Mouse (Mus musculus) MEL (cell line): ENCODE measurements around the gene Atf3. TPM values are rescaled to one million over a fixed set of nuclear protein-coding genes. Genes with fewer than 3 reads are reported as not detected.

Source experiments
- DNase-seq: peaks from one replicate; pipeline ENCODE4 v3.0.0; 2011; ENCODE audit warnings: low read depth, low spot score
- H3K27ac ChIP-seq: 2 replicates; pipeline ENCODE4 v1.5.1; 2012; ENCODE audit warnings: low read depth, mild to moderate bottlenecking, control low read depth, low read length, moderate library complexity; ENCODE audit not compliant: control insufficient read depth
- H3K27me3 ChIP-seq, 2 experiments: fragments of 150-350 bp in 1 of 2; sonication (generic) in 1 of 2; 2 replicates each; pipeline ENCODE4 v1.6.1; 2012; ENCODE audit warnings: low read length in 2 of 2, mild to moderate bottlenecking in 2 of 2, improper control_type of control experiment in 1 of 2, moderate library complexity in 1 of 2; ENCODE audit not compliant: insufficient read depth in 2 of 2, control insufficient read depth in 1 of 2
- H3K36me3 ChIP-seq, 2 experiments: 2 replicates each; pipeline ENCODE4 v1.6.1; 2012 to 2014; ENCODE audit warnings: low read length in 2 of 2, improper control_type of control experiment in 1 of 2, inconsistent platforms in 1 of 2, mild to moderate bottlenecking in 1 of 2; ENCODE audit not compliant: insufficient read depth in 2 of 2, control insufficient read depth in 1 of 2
- H3K4me1 ChIP-seq, 2 experiments: fragments of 150-350 bp in 1 of 2; sonication (generic) in 1 of 2; 2 replicates each; pipeline ENCODE4 v1.6.1; 2012; ENCODE audit warnings: low read length in 2 of 2, improper control_type of control experiment in 1 of 2, mild to moderate bottlenecking in 1 of 2; ENCODE audit not compliant: insufficient read depth in 2 of 2, control insufficient read depth in 1 of 2
- H3K4me3 ChIP-seq, 2 experiments: fragments of 150-350 bp in 1 of 2; sonication (generic) in 1 of 2; 2 replicates each; pipeline ENCODE4 v1.5.1; 2012; ENCODE audit warnings: low read depth in 2 of 2, low read length in 2 of 2, mild to moderate bottlenecking in 2 of 2, moderate library complexity in 2 of 2, control low read depth in 1 of 2, improper control_type of control experiment in 1 of 2; ENCODE audit not compliant: control insufficient read depth in 1 of 2, insufficient read depth in 1 of 2
- H3K79me2 ChIP-seq: 2 replicates; pipeline ENCODE4 v1.6.1; 2012; ENCODE audit warnings: mild to moderate bottlenecking, low read length, moderate library complexity; ENCODE audit not compliant: control insufficient read depth, poor library complexity, insufficient read depth
- H3K9ac ChIP-seq: 2 replicates; pipeline ENCODE4 v1.6.1; 2012; ENCODE audit warnings: low read depth, mild to moderate bottlenecking, control low read depth, low read length, moderate library complexity; ENCODE audit not compliant: control insufficient read depth, poor library complexity, severe bottlenecking
- H3K9me3 ChIP-seq: fragments of 150-350 bp; sonication (generic); replicated peaks from 2 replicates; pipeline ENCODE4 v1.6.1; 2012; ENCODE audit warnings: mild to moderate bottlenecking, low read length, improper control_type of control experiment, moderate library complexity; ENCODE audit not compliant: insufficient read depth
- CTCF ChIP-seq, 3 experiments: IDR thresholded peaks in 2 of 3; conservative IDR thresholded peaks in 1 of 3; 2 replicates each; pipeline ENCODE4 v1.5.1; 2011 to 2012; ENCODE audit warnings: low read length in 3 of 3, low read depth in 2 of 3, mild to moderate bottlenecking in 2 of 3, improper control_type of control experiment in 1 of 3, inconsistent platforms in 1 of 3, mixed read lengths in 1 of 3, moderate library complexity in 1 of 3; ENCODE audit not compliant: control insufficient read depth in 1 of 3, insufficient read depth in 1 of 3, poor library complexity in 1 of 3, severe bottlenecking in 1 of 3
- E2F4 ChIP-seq: IDR thresholded peaks from 2 replicates; pipeline ENCODE4 v1.6.1; 2011; ENCODE audit warnings: low read depth, low read length, improper control_type of control experiment, borderline replicate concordance
- ELF1 ChIP-seq: IDR thresholded peaks from 2 replicates; pipeline ENCODE4 v1.6.1; 2014; ENCODE audit warnings: low read depth, mild to moderate bottlenecking, inconsistent platforms, low read length, improper control_type of control experiment, moderate library complexity
- ETS1 ChIP-seq: IDR thresholded peaks from 2 replicates; pipeline ENCODE4 v1.6.1; 2012; ENCODE audit warnings: low read depth, mild to moderate bottlenecking, inconsistent platforms, low read length, improper control_type of control experiment, moderate library complexity
- GATA1 ChIP-seq: IDR thresholded peaks from 2 replicates; pipeline ENCODE4 v1.6.1; 2011; ENCODE audit warnings: low read depth, low read length, improper control_type of control experiment
- HCFC1 ChIP-seq: IDR thresholded peaks from 2 replicates; pipeline ENCODE4 v1.6.1; 2012; ENCODE audit warnings: low read depth, mild to moderate bottlenecking, inconsistent platforms, low read length, improper control_type of control experiment, moderate library complexity
- JUND ChIP-seq: IDR thresholded peaks from 2 replicates; pipeline ENCODE4 v1.6.1; 2011; ENCODE audit warnings: low read depth, mild to moderate bottlenecking, improper control_type of control experiment, low read length
- KAT2A ChIP-seq: conservative IDR thresholded peaks from 2 replicates; pipeline ENCODE4 v1.6.1; 2012; ENCODE audit warnings: low read depth, low read length, improper control_type of control experiment, inconsistent platforms
- MAFK ChIP-seq: IDR thresholded peaks from 2 replicates; pipeline ENCODE4 v1.6.1; 2011; ENCODE audit warnings: low read depth, mild to moderate bottlenecking, low read length, improper control_type of control experiment, borderline replicate concordance
- MAX ChIP-seq: IDR thresholded peaks from 2 replicates; pipeline ENCODE4 v1.6.1; 2011; ENCODE audit warnings: low read length, improper control_type of control experiment
- MAZ ChIP-seq: IDR thresholded peaks from 2 replicates; pipeline ENCODE4 v1.6.1; 2012; ENCODE audit warnings: low read depth, mild to moderate bottlenecking, inconsistent platforms, low read length, improper control_type of control experiment
- MEF2A ChIP-seq: IDR thresholded peaks from 2 replicates; pipeline ENCODE4 v1.6.1; 2014; ENCODE audit warnings: low read depth, mild to moderate bottlenecking, inconsistent platforms, low read length, improper control_type of control experiment; ENCODE audit not compliant: poor library complexity, insufficient replicate concordance, severe bottlenecking; ENCODE audit errors: extremely low read depth
- MXI1 ChIP-seq: IDR thresholded peaks from 2 replicates; pipeline ENCODE4 v1.6.1; 2011; ENCODE audit warnings: mild to moderate bottlenecking, low read depth, low read length, improper control_type of control experiment
- MYB ChIP-seq: IDR thresholded peaks from 2 replicates; pipeline ENCODE4 v1.6.1; 2011; ENCODE audit warnings: mild to moderate bottlenecking, low read depth, low read length, improper control_type of control experiment
- MYC ChIP-seq: IDR thresholded peaks from 2 replicates; pipeline ENCODE4 v1.6.1; 2011; ENCODE audit warnings: low read depth, mild to moderate bottlenecking, low read length, improper control_type of control experiment, moderate library complexity
- NELFE ChIP-seq: IDR thresholded peaks from 2 replicates; pipeline ENCODE4 v1.6.1; 2011; ENCODE audit warnings: low read depth, low read length, improper control_type of control experiment
- POLR2A ChIP-seq, 2 experiments: IDR thresholded peaks; 2 replicates each; pipeline ENCODE4 v1.6.1; 2011 to 2012; ENCODE audit warnings: low read length in 2 of 2, mild to moderate bottlenecking in 2 of 2, control low read depth in 1 of 2, improper control_type of control experiment in 1 of 2, low read depth in 1 of 2, moderate library complexity in 1 of 2; ENCODE audit not compliant: control insufficient read depth in 1 of 2, insufficient read depth in 1 of 2, poor library complexity in 1 of 2
- POLR2AphosphoS5 ChIP-seq: IDR thresholded peaks from 2 replicates; pipeline ENCODE4 v1.6.1; 2012; ENCODE audit warnings: low read depth, borderline replicate concordance, mild to moderate bottlenecking, inconsistent platforms, low read length, moderate library complexity, mixed read lengths
- SMC3 ChIP-seq: IDR thresholded peaks from 2 replicates; pipeline ENCODE4 v1.6.1; 2011; ENCODE audit warnings: low read depth, low read length, improper control_type of control experiment
- TAL1 ChIP-seq: IDR thresholded peaks from 2 replicates; pipeline ENCODE4 v1.6.1; 2012; ENCODE audit warnings: mild to moderate bottlenecking, inconsistent platforms, low read length, moderate library complexity, mixed read lengths
- TBP ChIP-seq: IDR thresholded peaks from 2 replicates; pipeline ENCODE4 v1.8.0; 2011; ENCODE audit warnings: low read depth, low read length, improper control_type of control experiment
- TCF12 ChIP-seq: IDR thresholded peaks from 2 replicates; pipeline ENCODE4 v1.6.1; 2014; ENCODE audit warnings: low read depth, mild to moderate bottlenecking, inconsistent platforms, low read length, improper control_type of control experiment, moderate library complexity
- UBTF ChIP-seq: IDR thresholded peaks from 2 replicates; pipeline ENCODE4 v1.6.1; 2012; ENCODE audit warnings: low read depth, mild to moderate bottlenecking, inconsistent platforms, low read length, improper control_type of control experiment, moderate library complexity, borderline replicate concordance; ENCODE audit not compliant: insufficient read depth
- USF1 ChIP-seq: IDR thresholded peaks from 2 replicates; pipeline ENCODE4 v1.6.1; 2014; ENCODE audit warnings: low read depth, mild to moderate bottlenecking, inconsistent platforms, low read length, improper control_type of control experiment, moderate library complexity
- ZC3H11A ChIP-seq: IDR thresholded peaks from 2 replicates; pipeline ENCODE4 v1.6.1; 2012; ENCODE audit warnings: low read depth, mild to moderate bottlenecking, inconsistent platforms, low read length, improper control_type of control experiment
- ZMIZ1 ChIP-seq: IDR thresholded peaks from 2 replicates; pipeline ENCODE4 v1.6.1; 2012; ENCODE audit warnings: low read depth, mild to moderate bottlenecking, inconsistent platforms, low read length, improper control_type of control experiment, moderate library complexity
- ZNF384 ChIP-seq: IDR thresholded peaks from 2 replicates; pipeline ENCODE4 v1.6.1; 2012; ENCODE audit warnings: low read depth, mild to moderate bottlenecking, inconsistent platforms, low read length, improper control_type of control experiment
- polyA plus RNA-seq, 2 experiments: library from polyadenylated mRNA; stranded (reverse) in 1 of 2; unstranded in 1 of 2; fragments of >175 nt in 1 of 2; fragments of >200 nt in 1 of 2; gene quantifications; 2 replicates each; pipeline versions ENCODE4 v1.2.1 to v1.2.4; 2012; ENCODE audit warnings: low replicate concordance in 2 of 2, low read depth in 1 of 2; ENCODE audit not compliant: insufficient read length in 2 of 2, insufficient read depth in 1 of 2, missing spikeins in 1 of 2
- total RNA-seq: library from RNA; depleted of rRNA; stranded (reverse); fragments of 300-350 nt; gene quantifications from 2 replicates; pipeline ENCODE4 v1.2.3, GENCODE M21; 2012

The Atf3 gene
- total and polyA plus RNA-seq, 3 experiments = 0.46 to 1.4 TPM; not detected in 1

GRCm38 (mm10) chr1:191184066-191184815 lies 33.6 kb downstream of the Atf3 start:
- Histone ChIP-seq H3K9me3 (no peaks in the 10 kb centered on the region), H3K79me2 (no peaks in the 10 kb centered on the region)
- no peak for TF ChIP-seq JUND
- TF ChIP-seq, all 39 proteins: peak for 0
- Histone ChIP-seq H3K4me3 (peak overlapping the region; percentile 36 to 55; a peak in 3 of 4 replicates), H3K27me3 (peaks cover 10 to 18% of the 10 kb centered on the region in 2 experiments), H3K4me1 (peaks cover 0 to 6% of the 10 kb centered on the region in 2 experiments; a peak in 1 of 4 replicates), H3K36me3 (no peaks in the 10 kb centered on the region; a peak in 1 of 4 replicates), H3K27ac (no peak overlapping the region), H3K9ac (peak overlapping the region; percentile 21)
- DNase-seq = peak; percentile 17

DNA sequence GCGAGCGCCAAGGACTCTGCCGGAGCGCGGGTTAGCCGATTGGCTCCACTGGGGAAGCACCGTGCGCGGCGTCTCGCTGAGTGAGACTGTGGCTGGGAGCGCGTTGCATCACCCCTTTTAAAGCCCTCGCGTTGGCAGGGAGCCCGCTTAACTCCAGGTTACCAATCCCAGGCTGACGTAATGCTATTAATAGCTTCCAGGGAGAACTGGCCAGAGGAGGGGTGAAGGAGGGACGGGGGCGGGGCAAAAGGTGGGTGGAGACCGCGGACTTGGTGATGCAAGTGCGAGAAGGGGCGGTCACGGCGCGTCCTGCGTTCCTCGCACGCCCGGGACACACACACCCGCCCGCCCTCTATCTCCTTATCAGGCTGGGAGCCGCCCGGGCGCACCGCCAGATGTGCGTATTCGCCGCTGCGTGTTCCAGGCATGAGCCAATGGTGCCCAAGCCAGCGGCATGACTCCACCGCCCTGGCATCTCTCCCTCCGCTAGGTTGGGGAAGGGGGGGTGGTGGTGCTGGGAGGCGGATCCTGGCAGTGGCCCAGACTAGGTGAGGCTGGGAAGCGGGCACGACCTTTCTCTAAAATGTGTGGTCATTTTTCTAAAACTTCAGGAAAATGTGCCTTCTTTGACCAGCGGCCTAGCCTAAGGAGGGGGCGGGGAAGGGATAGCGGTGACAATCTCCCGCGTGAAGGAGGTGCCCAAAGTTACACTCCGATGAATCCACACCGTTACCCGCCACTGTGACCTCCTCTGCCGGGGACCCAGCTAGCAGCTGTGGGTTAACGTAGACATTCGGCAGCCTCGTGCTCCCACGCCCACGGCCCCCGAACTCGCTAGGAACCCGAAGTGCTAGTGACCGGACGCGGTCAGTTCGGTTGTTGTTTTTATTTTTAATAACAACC lies 34.4 kb downstream of the Atf3 start:
- peak; percentile 98 for DNase-seq
- H3K9me3 ChIP-seq = no peaks in the 10 kb centered on the region
- peak overlapping the region; percentile 66 for H3K9ac ChIP-seq
- peak overlapping the region; percentile 10 for H3K27ac ChIP-seq
- peaks cover 0 to 6% of the 10 kb centered on the region in 2 experiments; a peak in 1 of 4 replicates for H3K4me1 ChIP-seq
- no peaks in the 10 kb centered on the region; a peak in 1 of 4 replicates for H3K36me3 ChIP-seq
- H3K4me3 ChIP-seq = peak overlapping the region; percentile 66 to 78
- H3K79me2 ChIP-seq = no peaks in the 10 kb centered on the region
- peaks cover 5 to 10% of the 10 kb centered on the region in 2 experiments for H3K27me3 ChIP-seq
- TF ChIP-seq MEF2A (peak; percentile 89; the same call in 1 of the 2 replicates), KAT2A (no peak), E2F4 (no peak), GATA1 (peak; percentile 59), POLR2A (IDR thresholded peaks at IDR 0.05; ENCODE audit: control insufficient read depth in 1 of 2, insufficient read depth in 1 of 2, low read depth in 1 of 2, low read length in 2 of 2, poor library complexity in 1 of 2) (peak; percentile 63 to 77; a peak in 3 of 4 replicates), SMC3 (no peak), UBTF (no peak), MXI1 (peak; percentile 70; the same call in 1 of the 2 replicates), POLR2AphosphoS5 (no peak), NELFE (peak; percentile 55), MYC (no peak), MAZ (peak; percentile 72; the same call in 1 of the 2 replicates), ZMIZ1 (peak; percentile 54; the same call in 1 of the 2 replicates), TAL1 (no peak), MYB (no peak), ELF1 (no peak), USF1 (0 out of 2 replicates have a peak, but pooled peaks have one; percentile 24), MAX (peak; percentile 63; the same call in 1 of the 2 replicates), JUND (no peak), HCFC1 (no peak), ZC3H11A (no peak), MAFK (no peak), ETS1 (peak; percentile 95), ZNF384 (no peak), TCF12 (peak; percentile 27; the same call in 1 of the 2 replicates), CTCF (IDR thresholded peaks at IDR 0.05 in 2 of 3, conservative IDR thresholded peaks at IDR 0.05 in 1 of 3; ENCODE audit: control insufficient read depth in 1 of 3, insufficient read depth in 1 of 3, low read depth in 2 of 3, low read length in 3 of 3, poor library complexity in 1 of 3, severe bottlenecking in 1 of 3) (no peak), TBP (peak; percentile 92)
